Mouse (Mus musculus) spleen, adult 18-20 months (tissue): ENCODE results near the gene Mvb12a.
"Not testable (repeated sequence)": the region's sequence is repeated elsewhere in the genome, so short reads cannot be mapped to it uniquely, and the experiment has no call there.

ENCODE experiments used
- DNase-seq, 2 experiments: peaks; one replicate each; pipeline ENCODE4 v3.0.0; 2022; ENCODE audit warnings: mixed read lengths in 2 of 2

Mvb12a gene

DNA sequence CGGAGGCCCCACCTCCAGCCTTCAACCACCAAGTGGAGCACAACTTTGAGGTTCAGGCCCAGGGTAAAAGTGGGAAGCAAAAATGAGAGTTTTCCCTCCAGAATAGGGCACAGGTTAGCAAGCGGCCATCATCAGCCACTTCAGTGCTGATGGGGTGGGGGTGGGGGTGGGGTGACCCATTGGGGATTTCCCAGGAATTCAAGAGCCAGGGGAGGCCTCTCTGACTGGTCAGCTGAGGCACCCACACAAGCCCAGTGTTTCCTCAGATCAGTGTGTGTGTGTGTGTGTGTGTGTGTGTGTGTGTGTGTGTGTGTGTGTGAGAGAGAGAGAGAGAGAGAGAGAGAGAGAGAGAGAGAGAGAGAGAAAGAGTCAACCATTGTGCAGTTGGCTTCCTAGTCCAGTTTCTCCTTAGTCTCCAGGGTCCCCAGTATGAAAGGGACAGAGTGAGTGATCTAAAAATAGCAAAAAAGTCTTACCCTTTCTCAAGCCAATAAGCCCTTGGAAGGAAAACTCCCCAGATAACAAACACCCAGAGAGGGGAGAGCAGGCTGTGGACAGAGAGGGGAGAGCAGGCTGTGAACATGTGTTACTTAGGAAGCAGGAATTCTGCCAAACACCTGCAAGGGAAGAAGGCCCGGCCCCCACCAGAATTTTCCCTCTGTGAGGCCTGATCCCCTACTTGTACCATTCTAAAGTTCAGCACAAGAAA is 15.4 kb upstream of the Mvb12a start:
- no peak for DNase-seq

DNA sequence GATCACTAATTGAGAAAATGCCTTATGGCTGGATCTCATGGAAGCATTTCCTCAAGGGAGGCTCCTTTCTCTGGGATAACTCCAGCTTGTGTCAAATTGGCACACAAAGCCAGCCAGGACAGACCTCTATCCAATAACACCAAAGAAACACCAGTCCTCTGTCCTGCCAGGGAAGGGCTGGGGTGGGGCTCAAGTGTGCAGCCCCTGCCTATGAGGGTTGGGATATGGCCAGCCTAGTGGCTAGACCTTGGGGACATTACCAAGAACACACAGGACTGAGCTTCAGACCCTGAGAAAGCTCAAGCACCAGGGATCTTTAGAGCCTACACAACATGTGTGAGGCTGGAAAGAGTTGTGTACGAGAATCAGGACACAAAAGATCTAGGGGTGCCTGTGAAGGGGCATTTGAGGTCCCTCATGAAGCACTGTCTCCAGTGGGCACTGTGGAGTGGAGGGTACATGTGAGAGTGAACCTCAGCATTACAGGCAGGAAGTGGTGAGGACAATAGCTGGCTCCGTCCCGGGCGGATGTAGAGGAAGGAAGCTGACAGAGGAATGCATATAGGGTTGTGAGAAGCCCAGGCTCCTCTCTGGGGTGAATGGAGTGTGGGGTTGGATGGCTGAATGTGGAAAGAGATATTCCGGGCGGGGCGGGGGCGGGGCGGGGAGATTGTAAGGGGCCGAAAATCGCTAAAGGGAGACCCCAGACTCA is 14.2 kb upstream of the Mvb12a start:
- no peak for DNase-seq

DNA sequence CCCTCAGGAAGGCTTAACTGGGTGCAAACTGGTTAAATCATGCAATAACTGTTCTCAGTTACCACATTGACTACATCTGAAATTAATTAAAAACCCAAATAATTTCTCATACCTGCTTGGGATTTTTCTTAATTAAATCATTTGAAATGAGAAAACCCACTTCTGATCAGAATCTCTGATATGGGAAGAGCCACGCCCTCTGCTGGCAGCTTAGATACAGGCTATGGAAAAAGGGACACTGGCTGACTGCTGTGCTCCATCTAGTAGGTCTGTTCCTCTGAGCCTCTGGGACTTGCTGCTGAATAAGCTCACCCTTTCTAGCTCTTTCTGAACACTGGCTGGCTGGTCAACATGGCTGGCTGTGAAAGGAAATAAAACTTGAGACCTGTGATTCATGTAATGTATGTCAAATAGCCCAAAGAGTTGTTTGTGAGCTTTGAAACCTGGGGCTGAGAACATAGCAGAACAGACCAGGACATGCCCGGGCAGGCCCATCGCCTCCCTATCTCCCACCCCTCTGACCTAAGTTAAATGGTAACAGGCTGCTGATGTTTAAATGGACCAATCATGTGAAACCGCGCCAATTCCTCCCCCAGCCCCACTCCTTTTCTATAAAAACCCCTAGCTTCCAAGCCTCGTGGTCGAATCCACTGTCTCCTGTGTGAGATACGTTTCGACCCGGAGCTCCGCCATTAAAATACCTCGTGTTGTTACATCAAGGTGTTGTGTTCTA is 11.8 kb upstream of the Mvb12a start:
- not testable (repeated sequence) for DNase-seq

DNA sequence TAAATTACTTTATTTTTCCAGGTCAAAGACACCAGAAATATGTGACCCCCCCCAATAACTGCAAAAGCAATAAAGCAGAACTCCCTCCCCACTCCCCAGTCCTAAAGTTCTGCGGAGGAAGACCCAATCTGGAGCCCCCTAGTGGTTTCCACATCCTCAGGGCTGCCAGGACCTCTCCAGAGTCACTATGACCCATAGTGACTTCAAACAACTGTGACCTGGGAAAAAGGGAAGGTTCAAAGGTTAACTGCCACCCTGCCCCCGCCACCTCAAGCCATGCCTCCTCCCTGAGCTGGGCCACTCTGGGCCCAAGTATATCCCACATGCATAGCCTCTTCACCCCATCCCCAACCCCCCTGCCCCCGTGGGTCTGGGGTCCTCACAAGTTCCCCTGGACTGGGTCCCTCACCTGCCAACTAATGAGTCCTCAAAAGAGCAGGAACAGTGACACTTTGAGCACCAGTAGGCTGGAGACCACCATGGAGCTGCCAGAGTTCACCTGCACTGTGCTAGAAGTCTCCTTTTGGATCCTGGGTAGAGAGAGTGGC is 8.4 kb upstream of the Mvb12a start:
- no peak for DNase-seq

DNA sequence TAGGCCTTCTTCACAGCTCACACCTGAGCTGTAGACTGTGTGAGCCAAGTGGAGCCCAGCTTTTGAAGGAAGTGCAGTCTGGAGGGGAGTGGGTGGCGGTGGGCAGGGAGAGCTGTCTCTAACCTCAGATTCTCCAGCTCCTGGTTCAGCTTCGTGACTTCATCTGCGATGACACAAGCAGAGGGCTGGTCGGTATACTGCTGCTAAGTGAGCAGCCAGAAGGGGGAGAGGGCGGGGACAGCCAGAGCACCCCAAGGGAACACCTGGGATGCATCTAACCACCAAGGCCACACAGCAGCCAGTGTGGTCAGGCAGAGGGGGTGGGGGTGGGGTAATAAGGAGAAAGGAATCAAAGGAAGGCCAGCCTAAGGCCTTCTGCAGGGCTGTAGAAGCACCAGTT is 7.1 kb upstream of the Mvb12a start:
- DNase-seq, result no peak

DNA sequence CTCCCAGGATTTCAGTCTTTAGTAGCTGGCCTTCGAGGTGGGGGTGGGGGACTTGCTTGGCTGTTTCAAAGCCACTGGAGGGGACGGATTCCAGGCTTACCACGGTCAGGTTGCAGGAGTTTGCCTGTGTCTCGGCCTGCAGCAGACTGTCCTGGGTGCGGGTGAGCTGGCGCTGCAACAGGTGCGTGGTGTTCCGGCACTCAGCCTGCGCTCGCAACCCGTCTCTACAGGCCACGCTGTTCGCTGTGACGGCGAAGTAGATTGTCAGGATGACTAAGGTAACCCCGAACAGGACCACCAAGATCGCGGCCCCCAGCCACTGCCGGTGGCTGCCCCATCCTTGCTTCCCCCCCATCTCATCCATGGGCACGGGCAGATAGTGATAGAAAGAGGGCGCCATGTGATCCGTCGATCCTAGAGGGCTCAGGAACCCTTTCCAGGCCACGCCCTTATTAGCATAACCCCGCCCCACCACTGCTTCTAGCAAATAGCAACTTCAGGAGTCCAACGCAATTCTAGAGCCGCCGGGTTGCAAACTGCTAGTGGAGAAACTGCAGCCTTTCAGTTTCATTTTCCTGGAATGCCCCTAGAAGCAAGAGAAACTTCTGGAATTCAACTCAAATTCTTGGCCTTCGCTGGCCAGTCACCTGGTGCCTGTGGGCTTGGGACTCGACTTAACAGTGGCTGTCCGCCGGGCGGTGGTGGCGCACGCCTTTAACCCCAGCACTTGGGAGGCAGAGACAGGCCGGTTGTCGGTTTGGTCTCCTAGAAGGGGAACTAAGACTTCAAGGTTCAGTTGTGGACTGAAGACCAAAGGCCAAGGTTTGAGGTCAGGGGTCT is 5.5 kb upstream of the Mvb12a start, which contains the start of gene Bst2:
Gene Bst2, minus strand, starts transcription at position 429 of the 840 bp plus-strand sequence.
- DNase-seq, result peak; percentile 76 to 89

DNA sequence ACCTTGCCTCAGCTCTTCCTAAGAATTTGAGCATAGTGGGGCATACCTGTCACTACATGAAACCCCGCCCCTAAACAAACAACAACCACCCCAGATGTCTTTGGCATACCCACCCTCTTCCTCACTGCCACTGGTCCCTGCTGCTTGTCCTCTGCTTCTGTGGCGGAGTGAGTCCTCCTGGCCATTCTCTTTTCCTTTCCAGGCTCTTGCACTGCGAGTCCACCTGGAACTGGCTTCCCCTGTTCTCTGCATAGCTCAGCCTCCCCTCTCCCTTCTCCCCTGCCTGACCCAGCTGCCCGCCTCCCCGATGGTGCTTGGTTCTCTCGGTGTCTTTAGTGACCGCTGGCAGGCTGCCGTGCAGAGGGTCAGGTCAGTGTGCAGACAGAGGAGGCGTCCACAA is 1.0 kb downstream of the Mvb12a start:
- DNase-seq, result no peak

DNA sequence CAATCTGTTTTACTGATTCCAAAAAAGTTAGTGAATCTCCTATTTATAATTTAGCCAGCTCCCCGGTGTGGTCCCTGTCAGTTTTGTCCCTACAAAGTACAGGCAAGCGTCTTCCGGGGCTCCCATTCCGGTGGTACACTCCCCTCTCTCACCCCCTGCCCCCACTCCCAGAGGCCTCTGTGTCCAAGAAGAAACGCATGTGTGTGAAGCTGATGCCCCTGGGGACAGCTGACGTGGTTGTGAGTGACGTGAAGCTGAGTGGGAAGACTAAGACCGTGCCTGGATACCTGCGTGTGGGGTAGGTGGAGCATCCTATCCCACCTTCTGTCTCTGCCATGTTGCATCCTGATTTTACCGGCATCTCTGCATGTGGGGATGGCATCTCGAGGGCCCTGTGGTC is 2.3 kb downstream of the Mvb12a start:
- no peak for DNase-seq

DNA sequence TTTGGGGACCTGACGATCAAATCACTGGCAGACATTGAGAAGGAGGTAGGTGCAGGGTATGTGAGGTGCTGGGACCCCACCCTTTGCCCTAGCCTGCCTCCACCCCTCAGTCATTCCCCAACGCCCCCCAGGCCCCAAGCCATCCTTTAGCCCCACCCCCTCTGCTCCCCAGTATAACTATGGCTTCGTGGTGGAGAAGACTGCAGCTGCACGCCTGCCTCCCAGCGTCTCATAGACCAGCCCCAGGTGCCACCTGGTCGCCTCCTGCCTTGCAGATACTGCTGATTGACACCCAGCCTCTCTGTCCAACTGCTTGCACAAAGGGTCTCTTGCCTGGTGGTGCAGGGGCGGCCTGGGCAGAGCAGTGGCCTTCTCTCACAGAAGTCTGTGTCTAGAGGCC is 4.9 kb downstream of the Mvb12a start:
- DNase-seq, result no peak

DNA sequence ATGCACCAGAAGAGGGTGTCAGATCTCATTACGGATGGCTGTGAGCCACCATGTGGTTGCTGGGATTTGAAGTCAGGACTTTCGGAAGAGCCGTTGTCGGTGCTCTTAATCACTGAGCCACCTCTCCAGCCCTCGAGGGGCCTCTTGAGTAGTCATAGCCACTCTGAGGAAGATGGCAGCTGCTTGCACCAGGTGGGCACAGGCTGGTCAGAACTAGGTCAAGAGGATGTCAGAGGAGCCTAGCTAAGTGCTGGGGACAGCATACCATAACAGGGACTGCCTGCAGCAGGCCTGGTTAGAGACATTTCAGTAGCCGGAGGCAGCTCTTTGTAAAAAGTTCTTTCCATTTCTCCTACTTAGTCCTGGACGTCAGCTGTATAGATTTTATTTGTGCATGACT is 8.0 kb downstream of the Mvb12a start:
- no peak for DNase-seq

DNA sequence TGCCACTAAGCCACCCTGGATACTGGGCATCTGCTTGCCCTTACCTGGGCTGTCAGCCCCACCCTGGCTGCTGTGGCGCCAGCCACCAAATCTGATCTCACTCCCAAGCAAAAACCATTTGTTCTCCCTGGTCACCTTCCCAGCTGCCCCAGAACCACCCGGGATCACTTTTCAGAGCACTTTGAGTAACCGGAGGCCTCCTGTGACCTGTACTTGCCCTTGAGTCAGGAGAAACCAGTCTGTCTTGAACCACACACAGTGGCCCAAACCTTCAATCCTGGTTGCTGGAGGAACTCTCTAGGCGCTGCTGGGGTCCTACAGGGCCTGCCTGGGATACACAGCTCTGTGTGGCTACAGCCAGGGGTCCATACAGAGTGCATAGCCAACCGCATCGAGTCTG is 10.0 kb downstream of the Mvb12a start:
- DNase-seq, result no peak

DNA sequence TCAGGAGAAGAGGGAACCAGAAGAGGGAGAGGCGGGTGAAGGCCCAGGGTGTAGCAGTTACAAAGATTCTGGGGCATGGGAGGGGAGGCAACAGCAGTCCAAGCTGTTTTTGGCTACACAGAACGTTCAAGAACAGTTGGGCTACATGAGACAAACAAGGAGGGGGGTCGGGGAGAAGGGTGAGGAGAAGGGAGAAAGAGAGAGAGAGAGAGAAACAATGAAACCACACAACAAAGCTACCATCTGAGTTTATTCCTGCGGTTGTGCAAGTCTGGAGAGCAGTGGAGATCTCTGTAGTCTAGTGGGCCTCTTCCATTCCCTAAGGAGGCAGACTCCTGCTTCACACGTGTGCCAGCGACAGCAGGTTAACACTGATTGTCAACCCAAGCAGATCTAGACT is 11.3 kb downstream of the Mvb12a start:
- no peak for DNase-seq

DNA sequence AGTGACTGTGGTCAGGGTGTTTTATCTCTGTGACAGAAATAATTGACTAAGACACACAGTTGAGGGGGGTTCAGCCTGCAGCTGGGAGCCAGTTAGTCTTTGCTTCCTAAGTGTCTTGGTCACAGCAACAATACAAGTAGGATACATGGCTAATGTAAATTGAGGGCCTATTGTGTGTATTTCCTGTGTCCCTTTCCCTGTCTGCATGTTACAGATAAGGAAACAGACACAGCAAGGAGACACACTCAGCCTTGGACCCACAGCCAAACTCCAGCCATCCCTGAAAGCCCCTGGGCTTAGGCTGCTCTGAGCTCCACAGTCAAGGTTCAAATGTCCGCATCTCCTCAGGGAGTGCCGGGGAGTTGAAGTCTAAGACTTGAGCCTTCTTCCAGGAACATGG is 11.9 kb downstream of the Mvb12a start:
- no peak for DNase-seq

DNA sequence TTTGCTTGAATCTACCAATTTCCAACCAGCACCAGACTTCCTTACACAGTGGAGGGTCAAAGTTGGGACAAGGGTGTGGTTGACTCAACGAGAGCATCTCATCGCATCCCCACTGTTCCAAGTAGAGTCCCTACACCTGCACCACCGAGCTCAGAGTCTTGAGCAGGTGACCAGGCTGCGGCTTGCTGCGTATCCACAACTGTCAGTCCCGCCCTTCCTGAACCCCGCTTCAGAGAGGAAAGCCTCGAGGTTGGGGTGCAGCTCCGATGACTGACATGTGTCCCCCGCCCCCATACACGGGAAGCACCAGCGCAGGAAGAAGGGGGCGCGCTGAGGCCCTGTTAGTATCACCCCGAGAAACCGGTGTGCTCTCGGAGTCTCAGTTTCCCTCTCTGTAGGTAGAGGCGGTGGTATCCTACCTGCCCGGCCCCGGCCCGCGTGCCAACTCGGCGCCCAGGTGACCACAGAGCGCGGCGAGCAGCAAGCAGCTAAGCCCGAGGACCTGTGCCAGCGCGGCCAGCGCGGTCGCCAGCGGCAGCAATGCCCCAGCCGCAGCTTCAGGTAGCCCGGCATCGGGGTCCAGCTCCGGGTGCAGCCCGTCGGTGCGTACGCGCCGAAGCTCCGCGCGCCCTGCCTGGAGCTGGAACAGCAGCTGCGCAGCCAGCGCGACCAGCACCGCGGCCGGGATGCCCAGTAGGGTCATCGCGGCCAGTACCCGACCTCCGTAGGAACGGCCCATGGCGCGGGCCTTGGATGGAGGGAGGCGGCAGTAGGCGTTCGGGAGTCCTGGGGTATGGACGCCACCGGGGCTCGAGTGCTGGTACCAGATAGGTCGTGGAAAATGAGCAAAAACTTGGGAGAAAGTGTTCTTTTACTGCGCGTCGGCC is 15.6 kb downstream of the Mvb12a start, which contains the start of gene Tmem221:
Gene Tmem221, minus strand, starts transcription at position 801 of the 887 bp plus-strand sequence.
- DNase-seq, result peak in 1 of 2 experiments; percentile 22

DNA sequence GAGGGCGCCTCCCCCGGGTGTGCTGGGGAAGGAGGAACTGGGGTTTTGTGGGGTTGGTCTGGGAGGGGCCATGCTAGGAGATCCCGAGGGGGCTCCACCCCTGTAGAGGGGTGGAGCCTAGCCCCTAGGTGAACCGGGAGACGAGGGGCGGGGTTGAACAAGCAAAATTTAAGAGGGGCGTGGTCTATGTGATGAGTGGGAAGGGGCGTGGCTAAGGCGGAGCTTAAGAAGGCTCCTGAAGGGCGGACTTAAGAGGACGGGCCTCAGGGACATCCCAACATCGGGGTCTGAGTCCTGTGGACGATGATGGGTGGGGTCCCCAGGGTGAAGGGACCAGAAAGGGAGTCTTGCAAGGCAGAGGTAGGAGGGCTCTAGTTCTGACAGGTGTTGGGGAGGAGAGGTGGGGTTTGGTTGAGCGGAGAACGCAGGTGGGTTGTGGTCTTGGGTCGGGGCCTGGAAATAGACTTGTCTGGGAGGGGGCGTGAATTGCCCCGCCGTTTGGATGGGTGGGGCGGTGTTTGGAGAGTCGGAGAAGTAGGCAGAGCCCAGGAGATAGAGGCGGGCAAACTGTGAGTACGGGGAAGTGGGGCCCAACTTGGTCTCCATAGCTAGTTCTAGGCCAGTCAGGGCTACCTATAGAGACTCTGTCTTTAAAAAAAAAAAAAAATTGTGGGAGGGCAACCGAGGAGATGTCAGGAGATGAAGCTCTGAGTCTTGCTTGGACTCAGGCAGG is 16.4 kb downstream of the Mvb12a start:
- DNase-seq, result peak; percentile 64 to 72

DNA sequence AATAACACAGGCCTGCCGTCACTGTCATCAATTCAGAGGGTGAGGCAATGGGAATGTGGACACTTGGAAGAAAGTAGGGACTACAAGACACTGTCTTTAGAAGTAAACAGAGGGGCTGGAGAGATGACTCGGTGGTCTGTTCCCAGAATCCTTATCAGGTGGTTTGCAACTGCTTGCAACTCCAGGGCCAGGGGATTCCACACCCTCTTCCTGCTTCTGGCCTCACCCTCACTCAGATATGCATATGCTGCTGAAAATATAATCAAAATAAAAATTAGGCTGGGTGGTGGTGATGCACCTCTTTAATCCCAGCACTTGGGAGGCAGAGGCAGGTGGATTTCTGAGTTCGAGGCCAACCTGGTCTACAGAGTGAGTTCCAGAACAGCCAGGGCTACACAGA is 17.3 kb downstream of the Mvb12a start:
- DNase-seq, result no peak

DNA sequence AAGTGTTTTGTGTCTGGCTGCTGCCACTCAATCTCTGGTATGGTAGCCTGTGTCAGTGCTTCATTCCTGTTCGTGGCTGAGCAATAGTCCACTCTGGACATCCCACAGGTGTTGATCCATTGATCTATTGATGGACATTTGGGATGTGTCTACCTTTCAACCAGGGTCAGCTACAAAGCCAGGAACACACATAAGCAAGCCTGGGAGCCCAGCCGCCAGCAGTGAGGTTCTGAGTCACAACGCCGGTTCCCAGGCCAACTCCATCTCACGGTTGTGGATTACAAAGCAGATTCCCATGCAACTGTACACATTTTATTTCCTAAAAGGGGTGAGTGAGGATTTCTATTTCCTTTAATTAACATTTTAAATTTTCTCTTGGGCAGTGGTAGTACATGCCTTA is 18.0 kb downstream of the Mvb12a start:
- no peak for DNase-seq

DNA sequence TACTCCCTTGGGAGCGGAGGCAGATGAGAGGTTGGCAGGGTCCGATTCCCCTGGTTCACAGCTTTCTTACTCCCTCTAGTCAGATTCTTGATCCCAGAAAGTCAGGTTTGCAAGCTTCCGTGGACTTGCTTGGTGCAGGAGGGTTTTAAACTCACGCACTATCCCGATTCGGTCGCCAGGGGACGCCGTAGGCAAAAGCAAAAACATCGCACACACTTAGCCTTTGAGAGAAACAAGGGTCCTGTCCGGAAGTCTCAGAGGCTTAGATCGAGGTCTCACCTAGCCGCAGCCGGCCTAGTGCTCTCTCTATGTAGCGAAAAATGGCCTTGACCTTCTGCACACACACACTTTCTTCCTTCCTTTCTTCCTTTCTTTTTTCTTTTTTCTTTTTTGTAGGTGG is 18.7 kb downstream of the Mvb12a start:
- peak; percentile 49 to 69 for DNase-seq

DNA sequence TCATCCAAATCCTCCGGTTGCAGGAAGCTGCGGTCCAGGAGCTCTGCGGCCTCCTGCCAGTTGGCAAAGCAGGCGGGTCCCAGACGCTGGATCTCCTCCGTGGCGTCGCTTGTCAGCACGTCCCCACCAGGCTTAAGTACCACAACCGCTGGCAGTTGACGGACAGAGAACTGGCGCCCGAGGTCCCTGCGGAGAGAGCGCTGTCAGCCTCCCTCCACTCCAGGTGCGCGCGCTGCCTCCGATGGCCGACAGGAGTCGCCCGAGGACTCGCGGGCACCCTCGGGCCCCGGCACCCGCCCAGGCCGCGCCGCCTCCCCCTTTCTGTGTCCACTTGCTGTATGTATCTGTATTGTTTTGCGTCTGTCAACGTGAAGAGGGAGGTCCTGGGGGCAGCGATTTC is 20.0 kb downstream of the Mvb12a start:
- peak; percentile 68 to 88 for DNase-seq

DNA sequence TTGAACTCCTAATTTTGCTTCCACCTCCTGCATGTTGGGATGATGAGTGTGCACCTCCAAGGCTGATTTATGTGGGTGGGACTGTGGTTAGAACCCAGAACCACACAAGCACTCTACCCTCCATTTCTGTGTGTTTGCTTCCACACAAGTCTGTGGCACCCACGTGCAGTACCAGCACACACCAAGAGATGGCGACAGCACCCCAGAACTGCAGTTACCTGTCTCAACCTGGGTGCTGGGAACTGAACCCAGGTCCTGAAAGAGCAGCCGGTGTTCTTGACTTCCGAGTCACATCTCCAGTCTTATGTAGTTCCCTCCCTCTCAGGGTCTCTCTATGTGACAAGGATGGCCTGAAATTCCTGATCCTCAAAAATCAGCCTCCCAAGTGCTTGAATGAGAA is 21.3 kb downstream of the Mvb12a start:
- no peak for DNase-seq

DNA sequence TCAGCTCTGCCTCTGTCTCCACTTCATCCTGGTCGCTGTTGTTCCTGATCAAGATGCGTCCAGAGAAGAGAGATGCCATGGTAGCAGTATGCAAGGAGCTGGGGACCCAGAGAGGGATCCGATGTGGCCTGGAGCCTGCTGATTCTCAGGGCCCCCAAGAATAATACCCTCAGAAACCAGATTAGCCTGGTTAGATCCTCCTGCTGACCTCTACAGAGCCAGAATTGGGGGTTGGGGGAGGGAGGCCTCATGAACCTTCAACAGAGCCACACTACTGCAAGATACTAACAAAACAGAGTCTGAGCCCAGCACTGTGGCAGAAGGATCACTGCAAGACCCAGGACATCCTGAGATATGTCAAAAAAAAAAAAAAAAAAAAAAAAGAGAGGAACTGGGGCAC is 23.8 kb downstream of the Mvb12a start, which contains the start of gene Nxnl1:
Gene Nxnl1, minus strand, starts transcription at position 101 of the 400 bp plus-strand sequence.
- no peak for DNase-seq
